Mouse (Mus musculus): Measurements from ENCODE around the gene Nadk. TPM values are rescaled to one million over a fixed set of nuclear protein-coding genes. Genes with fewer than 3 reads are reported as not detected.

Nadk gene
- total RNA-seq, 1 experiment from 2014 or later: 37.9 TPM

- ATAC-seq (replicated peaks in 1 of 2; ENCODE audit: insufficient read depth in 1 of 2, low FRiP score in 2 of 2, low TSS enrichment in 1 of 2, low read depth in 1 of 2, poor library complexity in 2 of 2, severe bottlenecking in 2 of 2): no peak
These were observed 33.6 kb downstream of the Nadk start for GRCm38 (mm10) chr4:155595777-155596176.

GRCm38 (mm10) chr4:155596606-155597005 lies 34.4 kb downstream of the Nadk start:
- peak; percentile 31 to 60 for ATAC-seq (replicated peaks in 1 of 2; ENCODE audit: insufficient read depth in 1 of 2, low FRiP score in 2 of 2, low TSS enrichment in 1 of 2, low read depth in 1 of 2, poor library complexity in 2 of 2, severe bottlenecking in 2 of 2)

- ATAC-seq (replicated peaks in 1 of 2; ENCODE audit: insufficient read depth in 1 of 2, low FRiP score in 2 of 2, low TSS enrichment in 1 of 2, low read depth in 1 of 2, poor library complexity in 2 of 2, severe bottlenecking in 2 of 2): no peak
These were observed 36.4 kb downstream of the Nadk start for GRCm38 (mm10) chr4:155598536-155598935.

GRCm38 (mm10) chr4:155599901-155600825 lies 38.0 kb downstream of the Nadk start:
- no peak for ATAC-seq (replicated peaks in 1 of 2; ENCODE audit: insufficient read depth in 1 of 2, low FRiP score in 2 of 2, low TSS enrichment in 1 of 2, low read depth in 1 of 2, poor library complexity in 2 of 2, severe bottlenecking in 2 of 2)

- ATAC-seq (replicated peaks in 1 of 2; ENCODE audit: insufficient read depth in 1 of 2, low FRiP score in 2 of 2, low TSS enrichment in 1 of 2, low read depth in 1 of 2, poor library complexity in 2 of 2, severe bottlenecking in 2 of 2): peak; percentile 84 to 89
These were observed 39.2 kb downstream of the Nadk start, which contains the start of gene Slc35e2 for GRCm38 (mm10) chr4:155601091-155601996. TSS of gene Slc35e2 (plus strand) at chr4:155601416.

GRCm38 (mm10) chr4:155601997-155602456 lies 39.8 kb downstream of the Nadk start:
- no peak for ATAC-seq (replicated peaks in 1 of 2; ENCODE audit: insufficient read depth in 1 of 2, low FRiP score in 2 of 2, low TSS enrichment in 1 of 2, low read depth in 1 of 2, poor library complexity in 2 of 2, severe bottlenecking in 2 of 2)

- no peak for ATAC-seq (replicated peaks in 1 of 2; ENCODE audit: insufficient read depth in 1 of 2, low FRiP score in 2 of 2, low TSS enrichment in 1 of 2, low read depth in 1 of 2, poor library complexity in 2 of 2, severe bottlenecking in 2 of 2)
These were observed 40.6 kb downstream of the Nadk start for GRCm38 (mm10) chr4:155602753-155603152.

- ATAC-seq (replicated peaks in 1 of 2; ENCODE audit: insufficient read depth in 1 of 2, low FRiP score in 2 of 2, low TSS enrichment in 1 of 2, low read depth in 1 of 2, poor library complexity in 2 of 2, severe bottlenecking in 2 of 2): no peak
These were observed 41.6 kb downstream of the Nadk start for GRCm38 (mm10) chr4:155603801-155604200.

GRCm38 (mm10) chr4:155605132-155605531 lies 43.0 kb downstream of the Nadk start:
- ATAC-seq (replicated peaks in 1 of 2; ENCODE audit: insufficient read depth in 1 of 2, low FRiP score in 2 of 2, low TSS enrichment in 1 of 2, low read depth in 1 of 2, poor library complexity in 2 of 2, severe bottlenecking in 2 of 2): no peak

- no peak for ATAC-seq (replicated peaks in 1 of 2; ENCODE audit: insufficient read depth in 1 of 2, low FRiP score in 2 of 2, low TSS enrichment in 1 of 2, low read depth in 1 of 2, poor library complexity in 2 of 2, severe bottlenecking in 2 of 2)
These were observed 44.6 kb downstream of the Nadk start for GRCm38 (mm10) chr4:155606825-155607224.

GRCm38 (mm10) chr4:155611860-155612259 lies 49.7 kb downstream of the Nadk start:
- ATAC-seq (replicated peaks in 1 of 2; ENCODE audit: insufficient read depth in 1 of 2, low FRiP score in 2 of 2, low TSS enrichment in 1 of 2, low read depth in 1 of 2, poor library complexity in 2 of 2, severe bottlenecking in 2 of 2): no peak

- no peak for ATAC-seq (replicated peaks in 1 of 2; ENCODE audit: insufficient read depth in 1 of 2, low FRiP score in 2 of 2, low TSS enrichment in 1 of 2, low read depth in 1 of 2, poor library complexity in 2 of 2, severe bottlenecking in 2 of 2)
These were observed 51.1 kb downstream of the Nadk start for GRCm38 (mm10) chr4:155613264-155613663.

- no peak for ATAC-seq (replicated peaks in 1 of 2; ENCODE audit: insufficient read depth in 1 of 2, low FRiP score in 2 of 2, low TSS enrichment in 1 of 2, low read depth in 1 of 2, poor library complexity in 2 of 2, severe bottlenecking in 2 of 2)
These were observed 56.1 kb downstream of the Nadk start for GRCm38 (mm10) chr4:155618321-155618720.

- ATAC-seq (replicated peaks in 1 of 2; ENCODE audit: insufficient read depth in 1 of 2, low FRiP score in 2 of 2, low TSS enrichment in 1 of 2, low read depth in 1 of 2, poor library complexity in 2 of 2, severe bottlenecking in 2 of 2): peak; percentile 98
These were observed 62.4 kb downstream of the Nadk start, which contains the start of gene Cdk11b for GRCm38 (mm10) chr4:155624338-155625291. TSS of gene Cdk11b (plus strand) at chr4:155624854.

GRCm38 (mm10) chr4:155630267-155630666 lies 68.1 kb downstream of the Nadk start:
- peak in 1 of 2 experiments; percentile 62; a peak in 1 of 4 replicates for ATAC-seq (replicated peaks in 1 of 2; ENCODE audit: insufficient read depth in 1 of 2, low FRiP score in 2 of 2, low TSS enrichment in 1 of 2, low read depth in 1 of 2, poor library complexity in 2 of 2, severe bottlenecking in 2 of 2)

- ATAC-seq (replicated peaks in 1 of 2; ENCODE audit: insufficient read depth in 1 of 2, low FRiP score in 2 of 2, low TSS enrichment in 1 of 2, low read depth in 1 of 2, poor library complexity in 2 of 2, severe bottlenecking in 2 of 2): no peak
These were observed 73.8 kb downstream of the Nadk start for GRCm38 (mm10) chr4:155635766-155636499.
